Mouse (Mus musculus) stomach, embryonic 16.5 days (tissue): ENCODE measurements around the gene Ppm1e. TPM values are rescaled to one million over a fixed set of nuclear protein-coding genes. Genes with fewer than 3 reads are reported as not detected.
A peak's percentile ranks its signal among the peaks of the same experiment; 100 is the strongest.

Source experiments
- ATAC-seq: fragments of 200-750 bp; cut with Nextera tagmentation; 2 replicates; pipeline ENCODE4 v1.8.0; 2017; ENCODE audit warnings: moderate number of reproducible peaks, moderate TSS enrichment; ENCODE audit not compliant: insufficient read depth, low FRiP score
- H3K27ac ChIP-seq: fragments of 300-500 bp; sonication (generic); 2 replicates; pipeline ENCODE4 v1.5.1; 2014; ENCODE audit warnings: low read length
- H3K27me3 ChIP-seq: fragments of 300-500 bp; sonication (generic); 2 replicates; pipeline ENCODE4 v1.6.1; 2014; ENCODE audit warnings: low read length, control low read depth, mixed read lengths; ENCODE audit not compliant: control insufficient read depth, insufficient read depth
- H3K36me3 ChIP-seq: fragments of 300-500 bp; sonication (generic); 2 replicates; pipeline ENCODE4 v1.6.1; 2014; ENCODE audit warnings: low read length; ENCODE audit not compliant: control insufficient read depth, insufficient read depth
- H3K4me1 ChIP-seq: fragments of 300-500 bp; sonication (generic); 2 replicates; pipeline ENCODE4 v1.6.1; 2014; ENCODE audit warnings: low read length, control low read depth, mixed read lengths; ENCODE audit not compliant: control insufficient read depth, insufficient read depth
- H3K4me2 ChIP-seq: fragments of 300-500 bp; sonication (generic); 2 replicates; pipeline ENCODE4 v1.6.1; 2014; ENCODE audit warnings: low read depth, low read length, mixed read lengths
- H3K4me3 ChIP-seq: fragments of 300-500 bp; sonication (generic); replicated peaks from 2 replicates; pipeline ENCODE4 v1.5.1; 2014; ENCODE audit warnings: mild to moderate bottlenecking, low read length
- H3K9ac ChIP-seq: fragments of 300-500 bp; sonication (generic); 2 replicates; pipeline ENCODE4 v1.6.1; 2014; ENCODE audit warnings: low read length
- H3K9me3 ChIP-seq: fragments of 300-500 bp; sonication (generic); replicated peaks from 2 replicates; pipeline ENCODE4 v1.6.1; 2016; ENCODE audit warnings: low read length, control low read depth; ENCODE audit not compliant: control insufficient read depth
- WGBS: fragments of 180-500 bp; shearing (Covaris S2); extraction: QIAGEN DNeasy Blood & Tissue Kit; methylation state at CpG from one replicate; pipeline ENCODE4 v1.1.7; 2014; 5-methylcytosine and 5-hydroxymethylcytosine counted together
- polyA plus RNA-seq: library from polyadenylated mRNA; unstranded; fragments of >200 nt; fragmentation: Nextera tagmentation; extraction: Ambion mirVana; gene quantifications from 2 replicates; pipeline ENCODE4 v1.2.1, GENCODE M21; 2015

Ppm1e gene
- 1.5 and 1.9 TPM in 2 replicates for polyA plus RNA-seq

- H3K27ac ChIP-seq, result no peak within 1 kb of the TSS
- ATAC-seq, result peak; percentile 91
- WGBS, result under 1% methylated on average over 97 of the region's 104 CpGs
- H3K4me2 ChIP-seq, result peak within 1 kb of the TSS; percentile 99
- peaks cover 27% of the 10 kb centered on the region for H3K27me3 ChIP-seq
- H3K36me3 ChIP-seq, result no peaks in the 10 kb centered on the region
- H3K9me3 ChIP-seq, result no peaks in the 10 kb centered on the region
- peaks cover 13% of the 10 kb centered on the region; the same call in 1 of the 2 replicates for H3K4me1 ChIP-seq
- H3K4me3 ChIP-seq, result peak within 1 kb of the TSS; percentile 73
- H3K9ac ChIP-seq, result peak within 1 kb of the TSS; percentile 75
Measured at GRCm38 (mm10) chr11:87358331-87359261, at the start of gene Ppm1e. TSS of gene Ppm1e (minus strand) at chr11:87359023.

GRCm38 (mm10) chr11:87404876-87405275 lies 46.1 kb upstream of the Ppm1e start, which contains the start of the genes Rad51c and Tex14:
TSS of gene Rad51c (minus strand) at chr11:87404954.
TSS of gene Tex14 (plus strand) at chr11:87405065.
- H3K9ac ChIP-seq, result peak within 1 kb of the TSS; percentile 79
- H3K27me3 ChIP-seq, result no peaks in the 10 kb centered on the region
- H3K4me1 ChIP-seq, result peaks cover 6% of the 10 kb centered on the region
- no peaks in the 10 kb centered on the region for H3K36me3 ChIP-seq
- H3K27ac ChIP-seq, result peak within 1 kb of the TSS; percentile 95
- no peaks in the 10 kb centered on the region for H3K9me3 ChIP-seq
- 73% methylated on average over 27 of the region's 27 CpGs for WGBS
- peak; percentile 12; the same call in 1 of the 2 replicates for ATAC-seq
- peak within 1 kb of the TSS; percentile 62 for H3K4me2 ChIP-seq
- H3K4me3 ChIP-seq, result peak within 1 kb of the TSS; percentile 71

GRCm38 (mm10) chr11:87404111-87404853 lies 45.5 kb upstream of the Ppm1e start:
- peak; percentile 95 for ATAC-seq
- peak overlapping the region; percentile 71 for H3K4me3 ChIP-seq
- 2% methylated on average over 55 of the region's 58 CpGs for WGBS
- no peaks in the 10 kb centered on the region for H3K9me3 ChIP-seq
- peaks cover 6% of the 10 kb centered on the region for H3K4me1 ChIP-seq
- no peaks in the 10 kb centered on the region for H3K36me3 ChIP-seq
- H3K9ac ChIP-seq, result peak overlapping the region; percentile 79
- peak overlapping the region; percentile 62 for H3K4me2 ChIP-seq
- no peaks in the 10 kb centered on the region for H3K27me3 ChIP-seq
- peak overlapping the region; percentile 95 for H3K27ac ChIP-seq

GRCm38 (mm10) chr11:87398402-87398801 lies 39.6 kb upstream of the Ppm1e start:
- Histone ChIP-seq H3K4me3 (no peak overlapping the region), H3K9ac (no peak overlapping the region), H3K4me1 (no peaks in the 10 kb centered on the region), H3K36me3 (no peaks in the 10 kb centered on the region), H3K4me2 (no peak overlapping the region), H3K9me3 (no peaks in the 10 kb centered on the region), H3K27me3 (no peaks in the 10 kb centered on the region), H3K27ac (no peak overlapping the region)
- WGBS, result 91% methylated on average over 2 of the region's 2 CpGs
- no peak for ATAC-seq

GRCm38 (mm10) chr11:87393855-87394254 lies 35.0 kb upstream of the Ppm1e start:
- H3K36me3 ChIP-seq, result no peaks in the 10 kb centered on the region
- no peaks in the 10 kb centered on the region for H3K4me1 ChIP-seq
- no peaks in the 10 kb centered on the region for H3K9me3 ChIP-seq
- ATAC-seq, result no peak
- WGBS, result 50% methylated on average over 1 of the region's 1 CpGs
- H3K4me3 ChIP-seq, result no peak overlapping the region
- no peaks in the 10 kb centered on the region for H3K27me3 ChIP-seq
- no peak overlapping the region for H3K27ac ChIP-seq
- H3K9ac ChIP-seq, result no peak overlapping the region
- no peak overlapping the region for H3K4me2 ChIP-seq

GRCm38 (mm10) chr11:87385676-87386075 lies 26.9 kb upstream of the Ppm1e start:
- 93% methylated on average over 1 of the region's 1 CpGs for WGBS
- Histone ChIP-seq H3K4me1 (no peaks in the 10 kb centered on the region), H3K9me3 (no peaks in the 10 kb centered on the region), H3K9ac (no peak overlapping the region), H3K27me3 (no peaks in the 10 kb centered on the region), H3K4me3 (no peak overlapping the region), H3K36me3 (no peaks in the 10 kb centered on the region), H3K27ac (no peak overlapping the region), H3K4me2 (no peak overlapping the region)
- no peak for ATAC-seq

GRCm38 (mm10) chr11:87384551-87384950 lies 25.7 kb upstream of the Ppm1e start:
- no peak overlapping the region for H3K4me3 ChIP-seq
- no peaks in the 10 kb centered on the region for H3K27me3 ChIP-seq
- H3K4me1 ChIP-seq, result no peaks in the 10 kb centered on the region
- WGBS, result 98% methylated on average over 3 of the region's 4 CpGs
- ATAC-seq, result no peak
- H3K4me2 ChIP-seq, result no peak overlapping the region
- H3K36me3 ChIP-seq, result no peaks in the 10 kb centered on the region
- H3K27ac ChIP-seq, result no peak overlapping the region
- no peak overlapping the region for H3K9ac ChIP-seq
- H3K9me3 ChIP-seq, result no peaks in the 10 kb centered on the region

- 73% methylated on average over 9 of the region's 9 CpGs for WGBS
- ATAC-seq, result 0 out of 2 replicates have a peak, but pooled peaks have one; percentile 29
- Histone ChIP-seq H3K9ac (no peak overlapping the region), H3K4me1 (no peaks in the 10 kb centered on the region), H3K4me3 (no peak overlapping the region), H3K36me3 (no peaks in the 10 kb centered on the region), H3K27ac (no peak overlapping the region), H3K4me2 (no peak overlapping the region), H3K9me3 (no peaks in the 10 kb centered on the region), H3K27me3 (no peaks in the 10 kb centered on the region)
Measured at GRCm38 (mm10) chr11:87367865-87368580, 9.2 kb upstream of the Ppm1e start.
